Mouse (Mus musculus): ENCODE measurements around the gene Tmc2. TPM values are rescaled to one million over a fixed set of nuclear protein-coding genes. Genes with fewer than 3 reads are reported as not detected.

Gene Tmc2
- polyA plus RNA-seq, 1 experiment from 2014 or later = 0.05 TPM

GRCm38 (mm10) chr2:130273732-130274131, 78.7 kb downstream of the Tmc2 start:
- WGBS = 1% methylated on average over 14 of the region's 14 CpGs
- Histone ChIP-seq H3K9ac (replicated peaks; ENCODE audit: low read depth, low read length) (peak overlapping the region; percentile 89), H3K4me1 (ENCODE audit: control insufficient read depth, insufficient read depth, low read length) (peaks cover 21% of the 10 kb centered on the region), H3K27me3 (ENCODE audit: control insufficient read depth, insufficient read depth, low read length) (no peaks in the 10 kb centered on the region), H3K4me2 (ENCODE audit: low read depth, low read length) (peak overlapping the region; percentile 81), H3K9me3 (ENCODE audit: control insufficient read depth, low read length) (no peaks in the 10 kb centered on the region), H3K36me3 (ENCODE audit: control insufficient read depth, insufficient read depth, low read length) (peaks cover 29% of the 10 kb centered on the region), H3K27ac (ENCODE audit: low read depth, low read length) (peak overlapping the region; percentile 91), H3K4me3 (ENCODE audit: low read depth, low read length) (peak overlapping the region; percentile 75)
- peak; percentile 41 for ATAC-seq (ENCODE audit: low read depth)

GRCm38 (mm10) chr2:130274149-130274861, 79.3 kb downstream of the Tmc2 start, which contains the start of gene Nop56:
Gene Nop56, plus strand, starts transcription at chr2:130274430.
- H3K4me3 ChIP-seq (ENCODE audit: low read depth, low read length) = peak within 1 kb of the TSS; percentile 75
- H3K9me3 ChIP-seq (ENCODE audit: control insufficient read depth, low read length) = no peaks in the 10 kb centered on the region
- H3K27ac ChIP-seq (ENCODE audit: low read depth, low read length) = peak within 1 kb of the TSS; percentile 91
- H3K4me1 ChIP-seq (ENCODE audit: control insufficient read depth, insufficient read depth, low read length) = peaks cover 21% of the 10 kb centered on the region
- under 1% methylated on average over 68 of the region's 68 CpGs for WGBS
- no peaks in the 10 kb centered on the region for H3K27me3 ChIP-seq (ENCODE audit: control insufficient read depth, insufficient read depth, low read length)
- H3K9ac ChIP-seq (replicated peaks; ENCODE audit: low read depth, low read length) = peak within 1 kb of the TSS; percentile 89
- ATAC-seq (ENCODE audit: low read depth) = peak; percentile 97
- peaks cover 31% of the 10 kb centered on the region for H3K36me3 ChIP-seq (ENCODE audit: control insufficient read depth, insufficient read depth, low read length)
- H3K4me2 ChIP-seq (ENCODE audit: low read depth, low read length) = peak within 1 kb of the TSS; percentile 83

GRCm38 (mm10) chr2:130274862-130275261, 79.9 kb downstream of the Tmc2 start:
- Histone ChIP-seq H3K27me3 (ENCODE audit: control insufficient read depth, insufficient read depth, low read length) (no peaks in the 10 kb centered on the region), H3K36me3 (ENCODE audit: control insufficient read depth, insufficient read depth, low read length) (peaks cover 35% of the 10 kb centered on the region), H3K4me2 (ENCODE audit: low read depth, low read length) (peak overlapping the region; percentile 83), H3K4me1 (ENCODE audit: control insufficient read depth, insufficient read depth, low read length) (peaks cover 21% of the 10 kb centered on the region), H3K9me3 (ENCODE audit: control insufficient read depth, low read length) (no peaks in the 10 kb centered on the region), H3K9ac (replicated peaks; ENCODE audit: low read depth, low read length) (peak overlapping the region; percentile 67), H3K27ac (ENCODE audit: low read depth, low read length) (peak overlapping the region; percentile 91), H3K4me3 (ENCODE audit: low read depth, low read length) (peak overlapping the region; percentile 75)
- whole genome bisulfite sequencing = under 1% methylated on average over 10 of the region's 10 CpGs
- ATAC-seq (ENCODE audit: low read depth) = no peak

GRCm38 (mm10) chr2:130275649-130276048, 80.7 kb downstream of the Tmc2 start:
- no peak for ATAC-seq (ENCODE audit: low read depth)
- 39% methylated on average over 6 of the region's 6 CpGs for WGBS

GRCm38 (mm10) chr2:130279600-130280091, 84.7 kb downstream of the Tmc2 start:
- Histone ChIP-seq H3K4me1 (ENCODE audit: control insufficient read depth, insufficient read depth, low read length) (peaks cover 25% of the 10 kb centered on the region), H3K4me2 (ENCODE audit: low read depth, low read length) (no peak overlapping the region), H3K9me3 (ENCODE audit: control insufficient read depth, low read length) (no peaks in the 10 kb centered on the region), H3K27me3 (ENCODE audit: control insufficient read depth, insufficient read depth, low read length) (no peaks in the 10 kb centered on the region), H3K9ac (replicated peaks; ENCODE audit: low read depth, low read length) (no peak overlapping the region), H3K4me3 (ENCODE audit: low read depth, low read length) (no peak overlapping the region), H3K27ac (ENCODE audit: low read depth, low read length) (no peak overlapping the region), H3K36me3 (ENCODE audit: control insufficient read depth, insufficient read depth, low read length) (peaks cover 55% of the 10 kb centered on the region)
- WGBS = 37% methylated on average over 8 of the region's 8 CpGs
- no peak for ATAC-seq (ENCODE audit: low read depth)

More at GRCm38 (mm10) chr2:130275649-130276048, 80.7 kb downstream of the Tmc2 start:
- no peak overlapping the region for H3K27ac ChIP-seq (ENCODE audit: low read depth, low read length)
- peak overlapping the region; percentile 83 for H3K4me2 ChIP-seq (ENCODE audit: low read depth, low read length)
- no peaks in the 10 kb centered on the region for H3K27me3 ChIP-seq (ENCODE audit: control insufficient read depth, insufficient read depth, low read length)
- peak overlapping the region; percentile 75 for H3K4me3 ChIP-seq (ENCODE audit: low read depth, low read length)
- H3K9me3 ChIP-seq (ENCODE audit: control insufficient read depth, low read length) = no peaks in the 10 kb centered on the region
- H3K36me3 ChIP-seq (ENCODE audit: control insufficient read depth, insufficient read depth, low read length) = peaks cover 43% of the 10 kb centered on the region
- peak overlapping the region; percentile 67; the same call in 1 of the 2 replicates for H3K9ac ChIP-seq (replicated peaks; ENCODE audit: low read depth, low read length)
- peaks cover 21% of the 10 kb centered on the region for H3K4me1 ChIP-seq (ENCODE audit: control insufficient read depth, insufficient read depth, low read length)

- H3K27ac ChIP-seq (ENCODE audit: low read depth, low read length) = no peak overlapping the region
- 75% methylated on average over 7 of the region's 7 CpGs for WGBS
- H3K9ac ChIP-seq (replicated peaks; ENCODE audit: low read depth, low read length) = no peak overlapping the region
Observed at GRCm38 (mm10) chr2:130280224-130280623, 85.2 kb downstream of the Tmc2 start.

GRCm38 (mm10) chr2:130280818-130281217, 85.8 kb downstream of the Tmc2 start:
- Histone ChIP-seq H3K4me1 (ENCODE audit: control insufficient read depth, insufficient read depth, low read length) (peaks cover 16% of the 10 kb centered on the region), H3K9ac (replicated peaks; ENCODE audit: low read depth, low read length) (no peak overlapping the region), H3K4me3 (ENCODE audit: low read depth, low read length) (no peak overlapping the region), H3K36me3 (ENCODE audit: control insufficient read depth, insufficient read depth, low read length) (peaks cover 51% of the 10 kb centered on the region), H3K4me2 (ENCODE audit: low read depth, low read length) (no peak overlapping the region), H3K27ac (ENCODE audit: low read depth, low read length) (no peak overlapping the region), H3K27me3 (ENCODE audit: control insufficient read depth, insufficient read depth, low read length) (no peaks in the 10 kb centered on the region), H3K9me3 (ENCODE audit: control insufficient read depth, low read length) (no peaks in the 10 kb centered on the region)
- no peak for ATAC-seq (ENCODE audit: low read depth)
- WGBS = 67% methylated on average over 4 of the region's 4 CpGs

More at GRCm38 (mm10) chr2:130280224-130280623, 85.2 kb downstream of the Tmc2 start:
- Histone ChIP-seq H3K4me3 (ENCODE audit: low read depth, low read length) (no peak overlapping the region), H3K4me1 (ENCODE audit: control insufficient read depth, insufficient read depth, low read length) (peaks cover 22% of the 10 kb centered on the region), H3K27me3 (ENCODE audit: control insufficient read depth, insufficient read depth, low read length) (no peaks in the 10 kb centered on the region), H3K36me3 (ENCODE audit: control insufficient read depth, insufficient read depth, low read length) (peaks cover 55% of the 10 kb centered on the region), H3K9me3 (ENCODE audit: control insufficient read depth, low read length) (no peaks in the 10 kb centered on the region), H3K4me2 (ENCODE audit: low read depth, low read length) (no peak overlapping the region)
- ATAC-seq (ENCODE audit: low read depth) = no peak

GRCm38 (mm10) chr2:130283854-130284654, 89.1 kb downstream of the Tmc2 start, which contains the start of gene Idh3b:
Gene Idh3b, minus strand, starts transcription at chr2:130284547.
- H3K27ac ChIP-seq (ENCODE audit: low read depth, low read length) = no peak within 1 kb of the TSS
- WGBS = under 1% methylated on average over 51 of the region's 51 CpGs
- ATAC-seq (ENCODE audit: low read depth) = peak; percentile 92

More at GRCm38 (mm10) chr2:130283854-130284654, 89.1 kb downstream of the Tmc2 start, which contains the start of gene Idh3b:
- Histone ChIP-seq H3K9me3 (ENCODE audit: control insufficient read depth, low read length) (no peaks in the 10 kb centered on the region), H3K36me3 (ENCODE audit: control insufficient read depth, insufficient read depth, low read length) (peaks cover 26% of the 10 kb centered on the region), H3K4me2 (ENCODE audit: low read depth, low read length) (peak within 1 kb of the TSS; percentile 75), H3K4me1 (ENCODE audit: control insufficient read depth, insufficient read depth, low read length) (peaks cover 10% of the 10 kb centered on the region), H3K4me3 (ENCODE audit: low read depth, low read length) (peak within 1 kb of the TSS; percentile 83), H3K27me3 (ENCODE audit: control insufficient read depth, insufficient read depth, low read length) (no peaks in the 10 kb centered on the region), H3K9ac (replicated peaks; ENCODE audit: low read depth, low read length) (peak within 1 kb of the TSS; percentile 82)

All from neural tube, embryonic 14.5 days (tissue).